Mouse (Mus musculus) stomach, adult 2 months (tissue): ENCODE data around the gene Gm9611. TPM values are rescaled to one million over a fixed set of nuclear protein-coding genes. Genes with fewer than 3 reads are reported as not detected.

Source experiments
- polyA plus RNA-seq: library from polyadenylated mRNA; depleted of rRNA; stranded (reverse); fragments of >200 nt; gene quantifications from 2 replicates; pipeline ENCODE4 v1.2.3, GENCODE M21; 2012; rRNA removed

The Gm9611 gene
- not detected in 2 replicates for polyA plus RNA-seq

GRCm38 (mm10) chr14:42297258-42297657 is at the start of gene Gm9611:
Gm9611 (minus strand) TSS chr14:42297358.

GRCm38 (mm10) chr14:42309910-42310309 is 12.8 kb upstream of the Gm9611 start, which contains the start of gene Gm7995:
Gm7995 (plus strand) TSS chr14:42310210.

DNA sequence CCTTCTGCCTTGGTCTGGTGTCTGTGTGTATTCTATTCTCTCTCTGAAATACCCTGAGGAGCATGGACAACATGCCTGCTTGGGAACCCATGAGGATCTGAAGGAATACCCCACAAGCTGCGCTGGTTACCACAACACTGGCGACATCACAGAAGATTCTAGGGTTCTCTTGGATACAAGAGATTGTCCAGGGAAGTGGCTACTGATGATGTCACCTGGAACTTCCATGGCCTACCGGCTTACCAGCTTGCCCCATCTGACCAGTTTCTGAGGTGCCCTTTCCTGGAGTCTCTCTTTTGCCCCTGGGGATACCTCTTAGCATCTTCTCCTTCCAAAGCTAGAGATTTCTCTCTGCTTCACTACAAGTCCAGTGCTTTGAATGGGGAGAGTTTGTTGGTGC is 37.2 kb downstream of the Gm9611 start, which contains the start of gene Gm17026:
Gene Gm17026 (minus strand): TSS at position 101 of the 400 bp plus-strand sequence.

Other genes starting within 250 kb of the Gm9611 start
- not detected in 2 replicates for gene Gm7951, start 180.0 kb downstream of the Gm9611 start, polyA plus RNA-seq
- not detected in 2 replicates for gene Gm17027, start 134.7 kb downstream of the Gm9611 start, polyA plus RNA-seq
- not detected in 2 replicates for gene Gm3573, start 106.6 kb downstream of the Gm9611 start, polyA plus RNA-seq
- not detected in 2 replicates for gene Gm17026, start 37.3 kb downstream of the Gm9611 start, polyA plus RNA-seq
- gene Gm7995, start 12.9 kb upstream of the Gm9611 start, polyA plus RNA-seq, result not detected in 2 replicates
- gene Gm8005, start 142.3 kb upstream of the Gm9611 start, polyA plus RNA-seq, result not detected in 2 replicates
- not detected in 2 replicates for gene Gm8011, start 166.5 kb upstream of the Gm9611 start, polyA plus RNA-seq
- gene Gm8020, start 205.0 kb upstream of the Gm9611 start, polyA plus RNA-seq, result not detected in 2 replicates
- gene Gm8024, start 226.9 kb upstream of the Gm9611 start, polyA plus RNA-seq, result not detected in 2 replicates